Mouse (Mus musculus) megakaryocyte, embryonic 14.5 days (primary cell): Measurements from ENCODE around the gene Cdh22.

ENCODE experiments used
- FLI1 ChIP-seq: IDR thresholded peaks from 2 replicates; pipeline ENCODE4 v1.6.1; 2012; ENCODE audit warnings: low read length, inconsistent platforms, mixed read lengths
- GATA1 ChIP-seq: IDR thresholded peaks from 3 replicates; pipeline ENCODE4 v1.6.1; 2012; ENCODE audit warnings: mixed read lengths, low read length, inconsistent platforms, borderline replicate concordance

DNA sequence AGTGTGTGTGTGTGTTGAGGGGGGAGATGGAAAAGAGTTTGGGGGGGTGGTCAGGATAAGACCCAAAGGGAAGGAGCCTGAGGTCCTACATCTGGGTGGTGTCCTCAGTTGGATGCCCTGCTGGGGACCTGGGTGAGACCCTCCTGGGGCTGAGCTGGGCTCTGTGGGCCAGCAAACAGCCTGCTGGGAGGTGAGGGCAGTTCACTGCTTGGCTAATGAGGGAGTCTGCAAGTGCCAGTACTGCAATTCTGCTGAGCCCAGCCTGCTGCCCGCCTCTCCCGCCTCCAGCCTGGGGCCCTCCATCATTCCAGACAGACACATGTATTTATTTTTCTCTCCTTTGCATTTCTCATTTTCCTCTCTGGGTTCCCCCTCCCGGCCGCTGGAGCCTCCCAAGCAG, 76.3 kb downstream of the Cdh22 start:
- TF ChIP-seq GATA1 (no peak), FLI1 (no peak)
